Mouse (Mus musculus): Measurements from ENCODE around the gene Ptch1. TPM values are rescaled to one million over a fixed set of nuclear protein-coding genes. Genes with fewer than 3 reads are reported as not detected.

The Ptch1 gene
- polyA plus RNA-seq, 1 experiment from 2014 or later: 17.5 TPM

DNA sequence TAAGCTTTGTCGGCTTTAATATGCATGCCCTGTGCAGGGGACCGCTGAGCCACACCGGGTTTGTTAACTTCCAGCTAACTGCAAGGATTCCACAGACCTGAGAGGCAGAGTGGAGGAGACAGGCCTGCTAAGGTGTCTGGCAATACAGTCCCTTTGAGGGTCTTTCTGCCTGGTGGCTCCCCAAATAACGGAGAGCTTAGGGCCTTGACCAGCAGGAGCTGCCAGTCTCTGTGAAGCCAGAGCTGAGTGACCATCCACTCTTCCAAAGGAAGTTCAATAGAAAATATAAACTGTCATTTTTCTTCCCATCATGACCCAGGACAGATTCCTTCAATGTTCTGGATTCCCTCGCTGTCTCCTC lies 4.0 kb downstream of the Ptch1 start:
- no peaks in the 10 kb centered on the region for H3K9me3 ChIP-seq (replicated peaks)
- H3K4me3 ChIP-seq (replicated peaks): peak overlapping the region; percentile 76; the same call in 1 of the 2 replicates
- 0 out of 2 replicates have a peak, but pooled peaks cover 5% of the 10 kb centered on the region for H3K27me3 ChIP-seq (replicated peaks)
- peaks cover 54% of the 10 kb centered on the region for H3K4me1 ChIP-seq
- 14% methylated on average over 5 of the region's 5 CpGs for WGBS
- H3K4me2 ChIP-seq: peak overlapping the region; percentile 97
- ATAC-seq (ENCODE audit: low FRiP score): no peak
- H3K27ac ChIP-seq (replicated peaks): peak overlapping the region; percentile 42; the same call in 1 of the 2 replicates
- no peak overlapping the region for H3K9ac ChIP-seq (replicated peaks)
- H3K36me3 ChIP-seq: no peaks in the 10 kb centered on the region

GRCm38 (mm10) chr13:63568741-63569395 lies 4.5 kb downstream of the Ptch1 start:
- H3K27ac ChIP-seq (replicated peaks): peak overlapping the region; percentile 91
- peak overlapping the region; percentile 97 for H3K4me2 ChIP-seq
- 4% methylated on average over 19 of the region's 19 CpGs for WGBS
- ATAC-seq (ENCODE audit: low FRiP score): no peak
- no peaks in the 10 kb centered on the region for H3K36me3 ChIP-seq
- H3K27me3 ChIP-seq (replicated peaks): 0 out of 2 replicates have a peak, but pooled peaks cover 5% of the 10 kb centered on the region
- peaks cover 49% of the 10 kb centered on the region for H3K4me1 ChIP-seq
- H3K9ac ChIP-seq (replicated peaks): no peak overlapping the region; the same call in 1 of the 2 replicates
- no peaks in the 10 kb centered on the region for H3K9me3 ChIP-seq (replicated peaks)
- peak overlapping the region; percentile 76 for H3K4me3 ChIP-seq (replicated peaks)

GRCm38 (mm10) chr13:63568306-63568705 lies 5.1 kb downstream of the Ptch1 start:
- peak overlapping the region; percentile 97 for H3K4me2 ChIP-seq
- peaks cover 45% of the 10 kb centered on the region for H3K4me1 ChIP-seq
- no peaks in the 10 kb centered on the region for H3K36me3 ChIP-seq
- H3K27ac ChIP-seq (replicated peaks): peak overlapping the region; percentile 91
- ATAC-seq (ENCODE audit: low FRiP score): no peak
- H3K27me3 ChIP-seq (replicated peaks): 0 out of 2 replicates have a peak, but pooled peaks cover 5% of the 10 kb centered on the region
- peak overlapping the region; percentile 64 for H3K9ac ChIP-seq (replicated peaks)
- H3K9me3 ChIP-seq (replicated peaks): no peaks in the 10 kb centered on the region
- peak overlapping the region; percentile 76 for H3K4me3 ChIP-seq (replicated peaks)
- under 1% methylated on average over 14 of the region's 14 CpGs for WGBS

DNA sequence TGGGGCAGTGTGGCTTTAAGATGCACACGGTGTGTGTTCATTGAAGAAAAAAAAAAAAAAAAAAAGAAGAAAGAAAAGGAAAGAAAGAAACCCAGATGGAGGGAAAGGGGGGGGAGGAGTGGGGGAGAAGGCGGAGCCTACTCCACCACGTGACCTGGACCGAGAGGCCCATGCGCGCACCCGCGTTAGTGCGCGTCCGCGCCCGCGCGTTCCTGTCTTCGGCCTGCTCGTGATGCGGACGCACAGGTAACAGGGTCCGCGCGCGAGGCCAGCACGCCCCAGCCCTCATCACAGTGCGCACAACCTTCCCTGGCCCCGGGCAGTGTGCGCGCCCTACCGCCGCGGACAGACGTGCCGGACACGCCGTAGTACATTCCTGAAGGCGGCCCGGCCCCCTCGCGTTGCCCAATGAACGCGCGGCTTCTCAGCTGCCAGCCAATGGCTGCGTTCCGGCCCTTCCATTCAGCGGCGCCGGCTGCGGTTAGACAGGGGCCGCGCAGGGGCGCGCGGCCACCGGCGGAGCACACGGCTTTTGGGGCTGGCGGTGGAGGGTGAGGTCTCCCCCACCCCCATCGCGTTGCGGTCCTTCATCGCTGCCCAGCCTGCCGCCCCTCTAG lies 5.6 kb downstream of the Ptch1 start:
- Histone ChIP-seq H3K9me3 (replicated peaks) (no peaks in the 10 kb centered on the region), H3K27ac (replicated peaks) (peak overlapping the region; percentile 91), H3K4me2 (peak overlapping the region; percentile 97), H3K4me3 (replicated peaks) (peak overlapping the region; percentile 76), H3K9ac (replicated peaks) (peak overlapping the region; percentile 64), H3K4me1 (peaks cover 45% of the 10 kb centered on the region), H3K36me3 (no peaks in the 10 kb centered on the region), H3K27me3 (replicated peaks) (0 out of 2 replicates have a peak, but pooled peaks cover 5% of the 10 kb centered on the region)
- WGBS: under 1% methylated on average over 62 of the region's 62 CpGs
- peak; percentile 74 for ATAC-seq (ENCODE audit: low FRiP score)

GRCm38 (mm10) chr13:63566018-63567015 lies 7.1 kb downstream of the Ptch1 start:
- H3K9me3 ChIP-seq (replicated peaks): no peaks in the 10 kb centered on the region
- WGBS: under 1% methylated on average over 46 of the region's 46 CpGs
- H3K4me3 ChIP-seq (replicated peaks): peak overlapping the region; percentile 76
- H3K27me3 ChIP-seq (replicated peaks): 0 out of 2 replicates have a peak, but pooled peaks cover 5% of the 10 kb centered on the region
- H3K27ac ChIP-seq (replicated peaks): peak overlapping the region; percentile 94
- peak overlapping the region; percentile 83 for H3K9ac ChIP-seq (replicated peaks)
- peak overlapping the region; percentile 97 for H3K4me2 ChIP-seq
- peak; percentile 79 for ATAC-seq (ENCODE audit: low FRiP score)
- peaks cover 48% of the 10 kb centered on the region for H3K4me1 ChIP-seq
- H3K36me3 ChIP-seq: no peaks in the 10 kb centered on the region

- Histone ChIP-seq H3K9ac (replicated peaks) (peak overlapping the region; percentile 83), H3K36me3 (no peaks in the 10 kb centered on the region), H3K27me3 (replicated peaks) (0 out of 2 replicates have a peak, but pooled peaks cover 5% of the 10 kb centered on the region), H3K4me3 (replicated peaks) (peak overlapping the region; percentile 76), H3K9me3 (replicated peaks) (no peaks in the 10 kb centered on the region), H3K27ac (replicated peaks) (peak overlapping the region; percentile 94), H3K4me1 (peaks cover 47% of the 10 kb centered on the region), H3K4me2 (peak overlapping the region; percentile 97)
- 0 out of 2 replicates have a peak, but pooled peaks have one; percentile 0 for ATAC-seq (ENCODE audit: low FRiP score)
- WGBS: under 1% methylated on average over 65 of the region's 99 CpGs
Observed at GRCm38 (mm10) chr13:63565320-63566017, 7.9 kb downstream of the Ptch1 start.

- no peaks in the 10 kb centered on the region for H3K9me3 ChIP-seq (replicated peaks)
- H3K36me3 ChIP-seq: no peaks in the 10 kb centered on the region
- peak overlapping the region; percentile 76 for H3K4me3 ChIP-seq (replicated peaks)
- peak overlapping the region; percentile 83 for H3K9ac ChIP-seq (replicated peaks)
- H3K27me3 ChIP-seq (replicated peaks): 0 out of 2 replicates have a peak, but pooled peaks cover 5% of the 10 kb centered on the region
- under 1% methylated on average over 36 of the region's 36 CpGs for WGBS
- peak overlapping the region; percentile 94 for H3K27ac ChIP-seq (replicated peaks)
- ATAC-seq (ENCODE audit: low FRiP score): no peak
- H3K4me2 ChIP-seq: peak overlapping the region; percentile 97
- peaks cover 48% of the 10 kb centered on the region for H3K4me1 ChIP-seq
Observed at GRCm38 (mm10) chr13:63564626-63565319, 8.6 kb downstream of the Ptch1 start.

DNA sequence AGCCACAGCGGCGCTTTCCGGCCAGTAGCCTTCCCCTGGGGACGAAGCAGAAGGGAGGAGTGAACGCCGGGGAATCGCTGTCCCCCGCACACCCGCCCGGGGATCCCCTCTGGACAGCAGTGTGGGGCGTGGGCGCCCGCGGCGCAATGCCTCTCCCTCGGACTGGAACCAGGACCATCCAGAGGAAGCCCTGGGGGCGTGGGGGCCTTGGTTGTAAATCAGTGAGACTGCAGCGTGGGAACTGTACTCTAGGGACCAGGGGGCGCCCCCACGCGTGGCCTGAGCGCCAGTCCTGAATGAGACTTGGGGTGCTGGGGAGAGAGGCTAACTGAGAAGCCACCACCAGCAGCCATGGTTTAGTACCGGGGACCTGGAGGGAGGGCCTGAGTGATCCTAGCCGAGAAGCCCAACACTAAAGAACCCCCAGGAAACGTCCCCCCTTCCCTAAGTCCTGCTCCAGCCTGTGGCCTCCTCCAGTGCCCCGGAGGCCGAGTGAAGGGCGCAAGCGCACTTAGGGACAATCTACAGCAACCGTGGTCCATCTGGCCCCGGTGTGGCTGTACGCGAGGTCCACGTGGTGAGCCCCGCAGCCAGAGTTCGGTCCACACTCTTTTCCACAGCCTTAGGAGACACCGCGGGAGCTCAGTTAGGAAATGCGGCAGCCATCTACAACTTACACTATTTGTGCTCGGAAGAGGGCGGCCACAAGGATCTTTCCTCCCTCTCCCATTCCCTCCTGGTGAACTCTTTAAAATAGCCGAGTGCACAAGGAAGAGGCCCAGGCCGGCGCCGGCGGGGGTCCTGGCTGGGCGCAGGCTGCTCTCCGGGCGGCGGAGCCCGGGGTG lies 9.4 kb downstream of the Ptch1 start:
- under 1% methylated on average over 51 of the region's 51 CpGs for WGBS
- H3K27ac ChIP-seq (replicated peaks): peak overlapping the region; percentile 94
- no peaks in the 10 kb centered on the region for H3K36me3 ChIP-seq
- H3K27me3 ChIP-seq (replicated peaks): no peaks in the 10 kb centered on the region
- H3K9ac ChIP-seq (replicated peaks): peak overlapping the region; percentile 83
- peak overlapping the region; percentile 76 for H3K4me3 ChIP-seq (replicated peaks)
- ATAC-seq (ENCODE audit: low FRiP score): no peak
- H3K4me1 ChIP-seq: peaks cover 49% of the 10 kb centered on the region
- H3K4me2 ChIP-seq: peak overlapping the region; percentile 97
- no peaks in the 10 kb centered on the region for H3K9me3 ChIP-seq (replicated peaks)

- Histone ChIP-seq H3K4me1 (peaks cover 49% of the 10 kb centered on the region), H3K4me2 (peak overlapping the region; percentile 97), H3K9ac (replicated peaks) (peak overlapping the region; percentile 83), H3K27ac (replicated peaks) (peak overlapping the region; percentile 94), H3K27me3 (replicated peaks) (no peaks in the 10 kb centered on the region), H3K9me3 (replicated peaks) (no peaks in the 10 kb centered on the region), H3K36me3 (no peaks in the 10 kb centered on the region), H3K4me3 (replicated peaks) (peak overlapping the region; percentile 76)
- under 1% methylated on average over 51 of the region's 51 CpGs for WGBS
- peak; percentile 61 for ATAC-seq (ENCODE audit: low FRiP score)
Observed at GRCm38 (mm10) chr13:63562972-63563780, 10.2 kb downstream of the Ptch1 start.
